Mouse (Mus musculus): ENCODE results near the gene A130010J15Rik. TPM values are rescaled to one million over a fixed set of nuclear protein-coding genes. Genes with fewer than 3 reads are reported as not detected.

A130010J15Rik gene
- total and polyA plus RNA-seq, 2 experiments from 2014 or later, result 11.3 to 17.7 TPM

DNA sequence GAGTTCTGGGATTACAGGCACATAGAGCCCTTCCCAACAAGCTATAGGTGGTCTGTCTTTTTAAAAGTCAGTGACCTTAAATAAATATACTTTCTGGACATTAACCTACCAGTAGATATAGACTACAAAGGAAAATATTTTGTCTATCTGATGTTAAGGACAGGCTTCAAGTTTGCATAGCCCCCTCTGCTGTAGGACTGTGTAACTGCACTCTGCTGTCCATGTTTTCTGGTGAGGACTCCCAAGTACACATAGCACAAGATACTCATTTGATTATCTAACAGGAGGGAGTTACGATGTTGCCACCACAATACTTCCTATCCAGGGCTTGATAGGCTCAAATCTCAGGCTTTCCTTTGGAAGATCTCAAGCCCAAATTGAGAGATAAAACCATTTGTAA lies 34.1 kb upstream of the A130010J15Rik start:
- Histone ChIP-seq H3K36me3 (replicated peaks; ENCODE audit: control insufficient read depth, insufficient read depth, low read length) (no peaks in the 10 kb centered on the region), H3K9ac (replicated peaks; ENCODE audit: low read depth, low read length) (no peak overlapping the region), H3K4me3 (ENCODE audit: low read depth, low read length) (no peak overlapping the region), H3K9me3 (replicated peaks; ENCODE audit: control insufficient read depth, low read length) (no peaks in the 10 kb centered on the region), H3K27ac (ENCODE audit: low read depth) (no peak overlapping the region), H3K27me3 (ENCODE audit: control insufficient read depth, insufficient read depth, low read length) (no peaks in the 10 kb centered on the region), H3K4me2 (ENCODE audit: low read depth, low read length) (no peak overlapping the region), H3K4me1 (ENCODE audit: control insufficient read depth, insufficient read depth) (no peaks in the 10 kb centered on the region; the same call in 1 of the 2 replicates)
- DNase-seq (ENCODE audit: low spot score), result no peak
- 74% methylated on average over 1 of the region's 1 CpGs for WGBS
- ATAC-seq (ENCODE audit: insufficient read depth, low read depth), result no peak
- TF ChIP-seq EP300 (IDR thresholded peaks at IDR 0.05; ENCODE audit: low read depth), result no peak
- no peak for TF ChIP-seq CTCF (IDR thresholded peaks at IDR 0.05; ENCODE audit: low read depth)

DNA sequence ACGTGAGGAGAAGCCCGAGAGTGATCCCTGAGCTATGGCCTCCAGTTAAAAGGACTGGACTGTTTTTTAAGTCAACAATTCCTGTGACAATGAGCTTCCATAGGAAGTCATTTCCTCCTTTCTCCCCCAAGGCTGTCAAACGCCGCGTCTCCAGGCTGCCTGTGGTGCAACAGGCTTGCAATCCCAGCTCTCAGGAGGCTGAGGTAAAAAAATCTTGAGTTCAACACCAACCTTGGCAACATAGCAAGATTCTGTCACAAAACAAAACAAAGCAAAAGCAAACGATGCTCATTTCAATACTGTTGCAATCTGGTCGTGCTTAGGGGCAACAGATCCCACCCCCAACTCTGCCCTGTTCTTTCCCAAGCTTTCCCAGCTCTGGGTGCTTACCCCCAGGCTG lies 29.8 kb upstream of the A130010J15Rik start:
- Histone ChIP-seq H3K9me3 (replicated peaks; ENCODE audit: control insufficient read depth, low read length) (no peaks in the 10 kb centered on the region), H3K36me3 (replicated peaks; ENCODE audit: control insufficient read depth, insufficient read depth, low read length) (no peaks in the 10 kb centered on the region), H3K4me1 (ENCODE audit: control insufficient read depth, insufficient read depth) (no peaks in the 10 kb centered on the region), H3K9ac (replicated peaks; ENCODE audit: low read depth, low read length) (no peak overlapping the region), H3K27me3 (ENCODE audit: control insufficient read depth, insufficient read depth, low read length) (no peaks in the 10 kb centered on the region), H3K27ac (ENCODE audit: low read depth) (no peak overlapping the region), H3K4me3 (ENCODE audit: low read depth, low read length) (no peak overlapping the region), H3K4me2 (ENCODE audit: low read depth, low read length) (no peak overlapping the region)
- ATAC-seq (ENCODE audit: insufficient read depth, low read depth) (no peak), DNase-seq (ENCODE audit: low spot score) (no peak)
- TF ChIP-seq CTCF (IDR thresholded peaks at IDR 0.05; ENCODE audit: low read depth) (no peak), EP300 (IDR thresholded peaks at IDR 0.05; ENCODE audit: low read depth) (no peak)
- WGBS, result 38% methylated on average over 7 of the region's 7 CpGs

DNA sequence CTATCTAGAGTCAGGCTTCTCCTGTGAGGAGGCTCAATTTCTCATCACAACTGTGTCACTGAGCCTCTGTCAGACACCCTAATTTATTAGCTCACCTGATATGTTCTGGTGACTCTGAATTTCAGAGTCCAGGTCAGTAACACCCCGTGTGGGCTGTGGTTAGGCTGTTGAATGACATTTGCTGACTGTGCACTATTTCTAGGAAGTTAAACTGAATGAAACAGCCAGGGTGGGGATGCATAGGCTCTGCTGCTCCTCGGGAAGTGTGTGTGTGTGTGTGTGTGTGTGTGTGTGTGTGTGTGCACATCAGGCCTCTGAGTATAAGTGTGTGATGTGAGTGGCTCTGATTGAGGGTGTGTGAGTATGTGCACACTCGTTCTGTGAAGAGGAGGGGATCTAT lies 29.2 kb upstream of the A130010J15Rik start:
- Histone ChIP-seq H3K9me3 (replicated peaks; ENCODE audit: control insufficient read depth, low read length) (no peaks in the 10 kb centered on the region), H3K4me1 (ENCODE audit: control insufficient read depth, insufficient read depth) (no peaks in the 10 kb centered on the region), H3K27ac (ENCODE audit: low read depth) (no peak overlapping the region), H3K4me2 (ENCODE audit: low read depth, low read length) (no peak overlapping the region), H3K36me3 (replicated peaks; ENCODE audit: control insufficient read depth, insufficient read depth, low read length) (no peaks in the 10 kb centered on the region), H3K27me3 (ENCODE audit: control insufficient read depth, insufficient read depth, low read length) (no peaks in the 10 kb centered on the region), H3K9ac (replicated peaks; ENCODE audit: low read depth, low read length) (no peak overlapping the region), H3K4me3 (ENCODE audit: low read depth, low read length) (no peak overlapping the region)
- DNase-seq (ENCODE audit: low spot score), result no peak
- TF ChIP-seq CTCF (IDR thresholded peaks at IDR 0.05; ENCODE audit: low read depth), result no peak
- TF ChIP-seq EP300 (IDR thresholded peaks at IDR 0.05; ENCODE audit: low read depth), result no peak
- no peak for ATAC-seq (ENCODE audit: insufficient read depth, low read depth)
- 31% methylated on average over 3 of the region's 3 CpGs for WGBS

DNA sequence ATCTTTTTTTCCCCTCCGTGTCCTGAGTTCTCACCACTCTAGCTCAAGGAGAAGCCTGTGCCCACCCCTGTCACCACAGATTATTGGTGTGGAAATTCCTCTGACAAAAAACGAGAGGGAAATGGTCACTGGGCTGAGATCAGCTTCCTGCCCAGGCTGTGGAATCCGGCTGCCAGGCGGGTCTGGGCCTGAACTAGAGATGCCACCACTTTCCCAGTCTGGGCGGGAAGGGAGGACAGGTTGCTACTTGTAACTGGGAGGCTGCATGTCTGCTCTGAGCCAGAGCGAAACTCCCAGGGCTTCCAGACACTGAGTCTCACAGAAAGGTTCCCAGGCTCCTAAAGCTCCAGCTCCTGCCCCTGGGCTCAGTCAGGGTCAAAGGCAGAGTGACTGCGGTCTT lies 26.7 kb upstream of the A130010J15Rik start:
- Histone ChIP-seq H3K4me3 (ENCODE audit: low read depth, low read length) (no peak overlapping the region), H3K9me3 (replicated peaks; ENCODE audit: control insufficient read depth, low read length) (no peaks in the 10 kb centered on the region), H3K4me2 (ENCODE audit: low read depth, low read length) (no peak overlapping the region), H3K27ac (ENCODE audit: low read depth) (no peak overlapping the region), H3K4me1 (ENCODE audit: control insufficient read depth, insufficient read depth) (no peaks in the 10 kb centered on the region), H3K9ac (replicated peaks; ENCODE audit: low read depth, low read length) (no peak overlapping the region), H3K36me3 (replicated peaks; ENCODE audit: control insufficient read depth, insufficient read depth, low read length) (no peaks in the 10 kb centered on the region), H3K27me3 (ENCODE audit: control insufficient read depth, insufficient read depth, low read length) (no peaks in the 10 kb centered on the region)
- no peak for TF ChIP-seq CTCF (IDR thresholded peaks at IDR 0.05; ENCODE audit: low read depth)
- no peak for TF ChIP-seq EP300 (IDR thresholded peaks at IDR 0.05; ENCODE audit: low read depth)
- DNase-seq (ENCODE audit: low spot score) (no peak), ATAC-seq (ENCODE audit: insufficient read depth, low read depth) (no peak)
- WGBS, result 60% methylated on average over 7 of the region's 7 CpGs

DNA sequence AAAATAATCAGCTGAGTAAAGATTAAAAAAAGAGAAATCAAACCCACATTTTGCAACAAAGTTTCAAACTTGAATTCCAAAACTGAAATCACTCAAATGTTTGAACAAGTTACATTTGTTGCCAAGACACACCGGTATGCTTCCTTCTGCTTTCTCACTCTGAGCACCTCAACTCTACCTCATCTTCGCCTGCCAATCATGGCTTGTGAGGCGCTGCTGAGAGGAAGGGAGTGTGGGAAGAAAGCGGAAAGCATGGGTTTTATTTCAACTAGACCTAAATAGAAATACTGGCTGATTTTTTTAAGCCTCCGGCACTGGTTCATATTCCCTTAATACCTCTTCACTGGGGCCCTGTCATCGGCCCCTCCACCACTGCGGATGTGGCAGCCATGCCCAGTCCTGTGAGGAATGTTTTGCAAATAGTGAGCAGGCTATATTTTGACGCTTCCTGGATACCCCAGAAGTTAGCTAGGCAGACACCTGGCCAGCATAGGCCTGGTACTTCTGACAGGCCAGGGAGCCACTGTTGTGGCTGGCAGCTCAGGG lies 25.3 kb upstream of the A130010J15Rik start:
- H3K4me3 ChIP-seq (ENCODE audit: low read depth, low read length), result no peak overlapping the region
- ATAC-seq (ENCODE audit: insufficient read depth, low read depth), result no peak
- H3K4me2 ChIP-seq (ENCODE audit: low read depth, low read length), result no peak overlapping the region
- TF ChIP-seq CTCF (IDR thresholded peaks at IDR 0.05; ENCODE audit: low read depth) (no peak), EP300 (IDR thresholded peaks at IDR 0.05; ENCODE audit: low read depth) (no peak)
- H3K9me3 ChIP-seq (replicated peaks; ENCODE audit: control insufficient read depth, low read length), result no peaks in the 10 kb centered on the region
- no peaks in the 10 kb centered on the region for H3K4me1 ChIP-seq (ENCODE audit: control insufficient read depth, insufficient read depth)
- H3K9ac ChIP-seq (replicated peaks; ENCODE audit: low read depth, low read length), result no peak overlapping the region
- no peaks in the 10 kb centered on the region for H3K27me3 ChIP-seq (ENCODE audit: control insufficient read depth, insufficient read depth, low read length)
- DNase-seq (ENCODE audit: low spot score), result no peak
- H3K36me3 ChIP-seq (replicated peaks; ENCODE audit: control insufficient read depth, insufficient read depth, low read length), result no peaks in the 10 kb centered on the region
- no peak overlapping the region for H3K27ac ChIP-seq (ENCODE audit: low read depth)
- WGBS, result 77% methylated on average over 8 of the region's 8 CpGs

DNA sequence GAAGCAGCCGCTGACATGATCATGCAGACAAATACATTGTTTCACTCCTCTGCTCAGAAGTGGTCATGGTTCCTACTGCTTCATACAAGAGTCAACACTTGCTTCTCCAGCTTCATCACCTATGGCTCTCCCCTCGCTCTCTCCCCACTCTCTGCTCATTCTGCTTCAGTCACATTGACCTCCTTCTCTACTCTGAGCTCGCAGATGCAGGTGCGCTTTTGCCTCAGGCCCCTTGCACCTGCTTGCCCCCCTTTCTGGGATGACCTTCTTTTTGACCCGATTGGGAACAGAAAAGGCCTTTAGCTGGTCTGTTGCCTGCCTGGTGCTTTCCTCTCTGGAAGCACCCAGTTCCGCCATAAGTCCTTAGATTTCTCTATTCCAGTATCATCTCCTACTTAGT lies 23.3 kb upstream of the A130010J15Rik start:
- TF ChIP-seq CTCF (IDR thresholded peaks at IDR 0.05; ENCODE audit: low read depth) (no peak), EP300 (IDR thresholded peaks at IDR 0.05; ENCODE audit: low read depth) (no peak)
- Histone ChIP-seq H3K4me3 (ENCODE audit: low read depth, low read length) (no peak overlapping the region), H3K4me1 (ENCODE audit: control insufficient read depth, insufficient read depth) (no peaks in the 10 kb centered on the region), H3K27me3 (ENCODE audit: control insufficient read depth, insufficient read depth, low read length) (no peaks in the 10 kb centered on the region), H3K27ac (ENCODE audit: low read depth) (no peak overlapping the region; the same call in 1 of the 2 replicates), H3K9me3 (replicated peaks; ENCODE audit: control insufficient read depth, low read length) (no peaks in the 10 kb centered on the region), H3K9ac (replicated peaks; ENCODE audit: low read depth, low read length) (no peak overlapping the region), H3K4me2 (ENCODE audit: low read depth, low read length) (no peak overlapping the region), H3K36me3 (replicated peaks; ENCODE audit: control insufficient read depth, insufficient read depth, low read length) (no peaks in the 10 kb centered on the region)
- ATAC-seq (ENCODE audit: insufficient read depth, low read depth) (no peak), DNase-seq (ENCODE audit: low spot score) (no peak)
- WGBS, result 77% methylated on average over 6 of the region's 6 CpGs
